Mouse (Mus musculus): ENCODE measurements around the gene Il1r2. TPM values are rescaled to one million over a fixed set of nuclear protein-coding genes. Genes with fewer than 3 reads are reported as not detected.
A peak's percentile ranks its signal among the peaks of the same experiment; 100 is the strongest.

Gene Il1r2
- total RNA-seq, 2 experiments from 2014 or later = 0.23 to 0.42 TPM

GRCm38 (mm10) chr1:40058013-40058412, 15.9 kb upstream of the Il1r2 start:
- DNase-seq = no peak
- intact Hi-C loops (cut with DNase I) = no loop called here

GRCm38 (mm10) chr1:40059122-40059774, 14.6 kb upstream of the Il1r2 start:
- intact Hi-C loops (cut with DNase I) = no loop called here
- no peak for DNase-seq

- intact Hi-C loops (cut with DNase I) = no loop called here
- no peak for DNase-seq
These were observed 12.5 kb upstream of the Il1r2 start for GRCm38 (mm10) chr1:40061359-40061758.

- intact Hi-C loops (cut with DNase I) = no loop called here
- no peak for DNase-seq
These were observed 10.5 kb upstream of the Il1r2 start for GRCm38 (mm10) chr1:40063409-40063808.

- DNase-seq = no peak
- intact Hi-C loops (cut with DNase I) = no loop called here
These were observed 9.4 kb upstream of the Il1r2 start for GRCm38 (mm10) chr1:40064508-40064907.

- DNase-seq = no peak
- intact Hi-C loops (cut with DNase I) = no loop called here
These were observed 1.3 kb upstream of the Il1r2 start for GRCm38 (mm10) chr1:40072558-40072957.

GRCm38 (mm10) chr1:40077328-40077727, 3.4 kb downstream of the Il1r2 start:
- DNase-seq = no peak
- intact Hi-C loops (cut with DNase I) = no loop called here

- intact Hi-C loops (cut with DNase I) = loop anchor here (10.0 kb wide), 1 partner anchor 76 kb away; no protein-coding TSS in a partner anchor
These were observed 7.2 kb downstream of the Il1r2 start for GRCm38 (mm10) chr1:40081041-40081440.

GRCm38 (mm10) chr1:40084386-40084785, 10.5 kb downstream of the Il1r2 start:
- DNase-seq = no peak
- intact Hi-C loops (cut with DNase I) = loop anchor here (10.0 kb wide), 1 partner anchor 80 kb away; no protein-coding TSS in a partner anchor

More at GRCm38 (mm10) chr1:40081041-40081440, 7.2 kb downstream of the Il1r2 start:
- DNase-seq = no peak

GRCm38 (mm10) chr1:40085403-40086182, 11.7 kb downstream of the Il1r2 start:
- DNase-seq = peak; percentile 36 to 49
- intact Hi-C loops (cut with DNase I) = loop anchor here (10.0 kb wide), 1 partner anchor 81 kb away; no protein-coding TSS in a partner anchor

GRCm38 (mm10) chr1:40091160-40091559, 17.3 kb downstream of the Il1r2 start:
- intact Hi-C loops (cut with DNase I) = no loop called here
- DNase-seq = no peak

- intact Hi-C loops (cut with DNase I) = no loop called here
- DNase-seq = no peak
These were observed 18.7 kb downstream of the Il1r2 start for GRCm38 (mm10) chr1:40092541-40092940.

GRCm38 (mm10) chr1:40094601-40095304, 20.9 kb downstream of the Il1r2 start:
- no peak for DNase-seq
- intact Hi-C loops (cut with DNase I) = no loop called here

GRCm38 (mm10) chr1:40095585-40095984, 21.7 kb downstream of the Il1r2 start:
- intact Hi-C loops (cut with DNase I) = no loop called here

GRCm38 (mm10) chr1:40106306-40106705, 32.4 kb downstream of the Il1r2 start:
- intact Hi-C loops (cut with DNase I) = no loop called here
- no peak for DNase-seq

More at GRCm38 (mm10) chr1:40095585-40095984, 21.7 kb downstream of the Il1r2 start:
- DNase-seq = no peak

- intact Hi-C loops (cut with DNase I) = no loop called here
- no peak for DNase-seq
These were observed 32.8 kb downstream of the Il1r2 start for GRCm38 (mm10) chr1:40106719-40107118.

- DNase-seq = no peak
- intact Hi-C loops (cut with DNase I) = no loop called here
These were observed 34.3 kb downstream of the Il1r2 start for GRCm38 (mm10) chr1:40107971-40108749.

- intact Hi-C loops (cut with DNase I) = no loop called here
- no peak for DNase-seq
These were observed 35.9 kb downstream of the Il1r2 start for GRCm38 (mm10) chr1:40109736-40110135.

- intact Hi-C loops (cut with DNase I) = loop anchor here (2.0 to 5.0 kb wide), 2 partner anchors 112 to 427 kb away; no protein-coding TSS in a partner anchor
- DNase-seq = no peak
These were observed 41.4 kb downstream of the Il1r2 start for GRCm38 (mm10) chr1:40115271-40115670.

- intact Hi-C loops (cut with DNase I) = loop anchor here (1.0 to 5.0 kb wide), 2 partner anchors 262 to 426 kb away; no protein-coding TSS in a partner anchor
- DNase-seq = peak; percentile 79 to 85
These were observed 42.5 kb downstream of the Il1r2 start for GRCm38 (mm10) chr1:40116422-40116821.

Data from gastrocnemius, postnatal 36 days (tissue).